Mouse (Mus musculus) kidney, adult 2 months (tissue): ENCODE data around the gene Adgrg1.

Source experiments
- CTCF ChIP-seq: fragments of 200-500 bp; conservative IDR thresholded peaks from 2 replicates; pipeline ENCODE4 v1.5.1; 2011; ENCODE audit warnings: low read depth, mild to moderate bottlenecking, control low read depth, low read length, moderate library complexity, mixed read lengths; ENCODE audit not compliant: insufficient read depth, insufficient read length
- POLR2A ChIP-seq: fragments of 200-500 bp; IDR thresholded peaks from one replicate; pipeline ENCODE4 v1.6.1; 2011; ENCODE audit warnings: low read depth, low read length, control low read depth

DNA sequence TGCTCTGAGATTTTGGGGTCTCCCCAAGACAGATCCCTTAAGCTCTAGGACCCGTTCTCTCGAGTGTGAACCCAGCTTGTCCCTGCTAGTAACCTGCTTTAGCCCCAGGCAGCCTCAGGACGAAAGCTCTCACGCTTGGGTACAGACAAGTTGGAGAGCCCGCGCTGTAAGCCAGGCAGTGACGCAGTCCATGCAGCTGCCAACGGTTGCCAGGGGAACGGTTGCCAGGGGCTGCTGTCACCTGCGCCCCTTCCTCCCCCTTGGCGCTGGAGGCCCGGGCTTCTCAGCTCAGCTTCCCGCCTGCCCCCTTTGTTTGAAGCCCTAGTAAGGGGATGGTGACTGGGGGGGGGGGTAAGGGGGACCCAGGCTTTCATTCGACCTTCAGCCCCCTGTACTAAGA lies 19.5 kb downstream of the Adgrg1 start:
- no peak for TF ChIP-seq CTCF
- no peak for TF ChIP-seq POLR2A
